Mouse (Mus musculus): ENCODE measurements around the gene Kif23. TPM values are rescaled to one million over a fixed set of nuclear protein-coding genes. Genes with fewer than 3 reads are reported as not detected.
A peak's percentile ranks its signal among the peaks of the same experiment; 100 is the strongest.

The Kif23 gene
- polyA plus RNA-seq, 1 experiment from 2014 or later: 10.1 TPM

GRCm38 (mm10) chr9:61959921-61960569 is 13.5 kb upstream of the Kif23 start:
- H3K36me3 ChIP-seq (ENCODE audit: control insufficient read depth, insufficient read depth, low read length): no peaks in the 10 kb centered on the region
- H3K27me3 ChIP-seq (ENCODE audit: control insufficient read depth, insufficient read depth, low read depth, low read length): no peaks in the 10 kb centered on the region
- WGBS: 100% methylated on average over 1 of the region's 1 CpGs

DNA sequence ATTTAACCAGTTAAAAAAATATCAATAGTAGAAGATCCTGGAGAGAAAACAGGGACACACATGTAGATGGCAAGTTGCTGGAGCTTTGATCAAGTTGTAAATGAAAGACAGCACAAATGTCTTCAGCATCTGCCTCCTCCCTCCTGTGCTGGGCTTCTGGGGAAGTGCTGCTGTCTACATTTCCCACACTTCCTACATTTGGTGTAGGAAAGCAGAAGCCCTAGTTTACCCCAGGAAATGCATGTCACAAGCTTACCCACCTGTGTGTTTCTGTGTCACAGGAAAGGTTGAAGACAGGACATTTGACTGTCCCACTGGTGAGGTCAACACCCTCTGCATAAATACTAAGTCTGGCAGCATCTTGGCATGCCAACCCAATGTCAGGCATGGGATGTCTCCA is 8.1 kb upstream of the Kif23 start:
- ATAC-seq: no peak

More at GRCm38 (mm10) chr9:61959921-61960569, 13.5 kb upstream of the Kif23 start:
- Histone ChIP-seq H3K4me3 (ENCODE audit: low read depth, low read length) (no peak overlapping the region), H3K9me3 (replicated peaks; ENCODE audit: control insufficient read depth, low read length, poor library complexity, severe bottlenecking) (no peaks in the 10 kb centered on the region), H3K4me1 (ENCODE audit: control insufficient read depth, insufficient read depth, low read length) (no peaks in the 10 kb centered on the region), H3K27ac (ENCODE audit: low read length) (no peak overlapping the region), H3K9ac (ENCODE audit: low read depth, low read length) (no peak overlapping the region), H3K4me2 (ENCODE audit: low read length) (no peak overlapping the region)
- no peak for ATAC-seq

GRCm38 (mm10) chr9:61952241-61952640 is 5.7 kb upstream of the Kif23 start:
- Histone ChIP-seq H3K9ac (ENCODE audit: low read depth, low read length) (no peak overlapping the region), H3K4me1 (ENCODE audit: control insufficient read depth, insufficient read depth, low read length) (peaks cover 9% of the 10 kb centered on the region), H3K27ac (ENCODE audit: low read length) (no peak overlapping the region), H3K4me2 (ENCODE audit: low read length) (no peak overlapping the region), H3K36me3 (ENCODE audit: control insufficient read depth, insufficient read depth, low read length) (no peaks in the 10 kb centered on the region), H3K27me3 (ENCODE audit: control insufficient read depth, insufficient read depth, low read depth, low read length) (no peaks in the 10 kb centered on the region), H3K9me3 (replicated peaks; ENCODE audit: control insufficient read depth, low read length, poor library complexity, severe bottlenecking) (no peaks in the 10 kb centered on the region), H3K4me3 (ENCODE audit: low read depth, low read length) (no peak overlapping the region)
- WGBS: 52% methylated on average over 7 of the region's 7 CpGs
- no peak for ATAC-seq

More for the DNA sequence above, 8.1 kb upstream of the Kif23 start:
- no peak overlapping the region for H3K4me3 ChIP-seq (ENCODE audit: low read depth, low read length)
- H3K27ac ChIP-seq (ENCODE audit: low read length): no peak overlapping the region
- H3K9me3 ChIP-seq (replicated peaks; ENCODE audit: control insufficient read depth, low read length, poor library complexity, severe bottlenecking): no peaks in the 10 kb centered on the region
- H3K9ac ChIP-seq (ENCODE audit: low read depth, low read length): no peak overlapping the region
- no peak overlapping the region for H3K4me2 ChIP-seq (ENCODE audit: low read length)
- H3K4me1 ChIP-seq (ENCODE audit: control insufficient read depth, insufficient read depth, low read length): no peaks in the 10 kb centered on the region
- H3K27me3 ChIP-seq (ENCODE audit: control insufficient read depth, insufficient read depth, low read depth, low read length): no peaks in the 10 kb centered on the region
- no peaks in the 10 kb centered on the region for H3K36me3 ChIP-seq (ENCODE audit: control insufficient read depth, insufficient read depth, low read length)

GRCm38 (mm10) chr9:61947402-61948346 is 1.1 kb upstream of the Kif23 start:
- no peaks in the 10 kb centered on the region for H3K36me3 ChIP-seq (ENCODE audit: control insufficient read depth, insufficient read depth, low read length)
- H3K4me3 ChIP-seq (ENCODE audit: low read depth, low read length): peak overlapping the region; percentile 61
- H3K9ac ChIP-seq (ENCODE audit: low read depth, low read length): peak overlapping the region; percentile 62
- H3K4me2 ChIP-seq (ENCODE audit: low read length): peak overlapping the region; percentile 100
- peak overlapping the region; percentile 63; the same call in 1 of the 2 replicates for H3K27ac ChIP-seq (ENCODE audit: low read length)
- H3K27me3 ChIP-seq (ENCODE audit: control insufficient read depth, insufficient read depth, low read depth, low read length): no peaks in the 10 kb centered on the region
- no peaks in the 10 kb centered on the region for H3K9me3 ChIP-seq (replicated peaks; ENCODE audit: control insufficient read depth, low read length, poor library complexity, severe bottlenecking)
- peaks cover 12% of the 10 kb centered on the region for H3K4me1 ChIP-seq (ENCODE audit: control insufficient read depth, insufficient read depth, low read length)
- WGBS: 4% methylated on average over 24 of the region's 24 CpGs
- ATAC-seq: peak; percentile 87

GRCm38 (mm10) chr9:61945973-61946611 is 482 bp downstream of the Kif23 start:
- H3K36me3 ChIP-seq (ENCODE audit: control insufficient read depth, insufficient read depth, low read length): no peaks in the 10 kb centered on the region
- peaks cover 12% of the 10 kb centered on the region for H3K4me1 ChIP-seq (ENCODE audit: control insufficient read depth, insufficient read depth, low read length)
- H3K4me3 ChIP-seq (ENCODE audit: low read depth, low read length): peak overlapping the region; percentile 61
- H3K27me3 ChIP-seq (ENCODE audit: control insufficient read depth, insufficient read depth, low read depth, low read length): no peaks in the 10 kb centered on the region
- H3K9me3 ChIP-seq (replicated peaks; ENCODE audit: control insufficient read depth, low read length, poor library complexity, severe bottlenecking): no peaks in the 10 kb centered on the region
- under 1% methylated on average over 37 of the region's 38 CpGs for WGBS
- peak overlapping the region; percentile 100 for H3K4me2 ChIP-seq (ENCODE audit: low read length)
- peak overlapping the region; percentile 62 for H3K9ac ChIP-seq (ENCODE audit: low read depth, low read length)
- ATAC-seq: peak; percentile 84
- H3K27ac ChIP-seq (ENCODE audit: low read length): no peak overlapping the region; the same call in 1 of the 2 replicates

DNA sequence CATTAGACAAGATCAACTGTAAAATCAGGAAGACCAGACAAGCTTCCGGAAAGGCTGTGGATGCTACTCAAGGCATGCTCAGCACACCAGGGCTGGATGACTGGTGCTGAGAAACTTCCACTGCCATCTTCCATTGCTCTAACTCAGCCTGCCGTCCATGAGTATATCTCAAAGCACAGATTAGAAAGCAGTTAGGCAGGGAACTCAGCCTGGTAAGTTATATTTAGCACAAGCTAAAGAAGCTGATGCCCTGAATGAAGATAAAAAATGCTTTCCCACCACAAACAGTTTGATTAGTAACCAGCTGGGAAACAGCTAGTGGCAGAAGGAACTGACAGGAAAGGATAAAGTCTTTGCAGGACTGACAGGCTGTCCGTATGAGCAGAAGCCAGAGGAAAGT is 5.5 kb downstream of the Kif23 start:
- no peak for ATAC-seq
- Histone ChIP-seq H3K27ac (ENCODE audit: low read length) (no peak overlapping the region), H3K4me1 (ENCODE audit: control insufficient read depth, insufficient read depth, low read length) (no peaks in the 10 kb centered on the region), H3K9ac (ENCODE audit: low read depth, low read length) (no peak overlapping the region), H3K27me3 (ENCODE audit: control insufficient read depth, insufficient read depth, low read depth, low read length) (no peaks in the 10 kb centered on the region), H3K4me2 (ENCODE audit: low read length) (no peak overlapping the region), H3K36me3 (ENCODE audit: control insufficient read depth, insufficient read depth, low read length) (no peaks in the 10 kb centered on the region), H3K4me3 (ENCODE audit: low read depth, low read length) (no peak overlapping the region), H3K9me3 (replicated peaks; ENCODE audit: control insufficient read depth, low read length, poor library complexity, severe bottlenecking) (no peaks in the 10 kb centered on the region)
- WGBS: 84% methylated on average over 3 of the region's 3 CpGs

GRCm38 (mm10) chr9:61933333-61933732 is 13.2 kb downstream of the Kif23 start:
- Histone ChIP-seq H3K4me1 (ENCODE audit: control insufficient read depth, insufficient read depth, low read length) (no peaks in the 10 kb centered on the region), H3K9ac (ENCODE audit: low read depth, low read length) (no peak overlapping the region), H3K4me3 (ENCODE audit: low read depth, low read length) (no peak overlapping the region), H3K27ac (ENCODE audit: low read length) (no peak overlapping the region), H3K27me3 (ENCODE audit: control insufficient read depth, insufficient read depth, low read depth, low read length) (no peaks in the 10 kb centered on the region), H3K4me2 (ENCODE audit: low read length) (no peak overlapping the region), H3K9me3 (replicated peaks; ENCODE audit: control insufficient read depth, low read length, poor library complexity, severe bottlenecking) (no peaks in the 10 kb centered on the region), H3K36me3 (ENCODE audit: control insufficient read depth, insufficient read depth, low read length) (no peaks in the 10 kb centered on the region)
- ATAC-seq: no peak
- 84% methylated on average over 2 of the region's 2 CpGs for WGBS

DNA sequence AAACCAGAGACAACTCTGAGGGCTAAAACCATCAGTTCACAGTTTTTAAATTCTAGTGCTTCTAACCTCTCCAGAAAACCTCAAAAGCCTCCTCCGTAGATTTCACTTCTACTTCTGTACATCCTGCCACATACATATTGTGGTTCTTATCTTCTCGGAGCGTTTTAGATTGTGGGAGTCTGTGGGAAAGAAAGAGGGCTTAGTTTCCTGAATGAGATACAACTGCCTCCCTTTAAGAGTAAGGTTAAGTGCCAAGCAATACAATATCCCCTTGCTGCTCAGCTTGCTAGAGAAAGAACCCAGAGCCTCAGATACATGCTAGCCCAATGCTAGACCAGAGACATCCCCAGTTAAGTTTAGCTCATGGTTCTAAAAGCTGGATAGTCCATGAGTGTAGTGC is 14.6 kb downstream of the Kif23 start:
- no peak for ATAC-seq
- Histone ChIP-seq H3K9me3 (replicated peaks; ENCODE audit: control insufficient read depth, low read length, poor library complexity, severe bottlenecking) (no peaks in the 10 kb centered on the region), H3K27ac (ENCODE audit: low read length) (no peak overlapping the region), H3K36me3 (ENCODE audit: control insufficient read depth, insufficient read depth, low read length) (no peaks in the 10 kb centered on the region), H3K4me3 (ENCODE audit: low read depth, low read length) (no peak overlapping the region), H3K4me1 (ENCODE audit: control insufficient read depth, insufficient read depth, low read length) (no peaks in the 10 kb centered on the region), H3K27me3 (ENCODE audit: control insufficient read depth, insufficient read depth, low read depth, low read length) (no peaks in the 10 kb centered on the region), H3K4me2 (ENCODE audit: low read length) (no peak overlapping the region), H3K9ac (ENCODE audit: low read depth, low read length) (no peak overlapping the region)
- WGBS: 93% methylated on average over 3 of the region's 3 CpGs

Measured in midbrain, embryonic 16.5 days (tissue).